ENCODE assay signal across 8 mouse cellular contexts in genomic region chr6:99665457-99666317, GRCm38 (mm10). TPM values are rescaled to one million over a fixed set of nuclear protein-coding genes. Genes with fewer than 3 reads are reported as not detected.
A peak's percentile ranks its signal among the peaks of the same experiment; 100 is the strongest.
DNase-seq lines count a peak whose midpoint lies in the region; ATAC-seq and TF ChIP-seq lines count a peak whose summit lies in the region.

No protein-coding gene starts in this region.

- TF ChIP-seq CTCF in spleen, adult 2 months (IDR thresholded peaks at IDR 0.05; ENCODE audit: extremely low read depth, insufficient read depth, insufficient read length, insufficient replicate concordance): no peak

- no peaks in the 10 kb centered on the region for H3K36me3 ChIP-seq in spleen, adult 2 months (ENCODE audit: control insufficient read depth, insufficient read depth, low read length)
- H3K36me3 ChIP-seq in embryonic facial prominence, embryonic 10.5 days (replicated peaks): no peaks in the 10 kb centered on the region
- no peaks in the 10 kb centered on the region for H3K36me3 ChIP-seq in hindbrain, embryonic 16.5 days (ENCODE audit: control insufficient read depth, insufficient read depth, low read length)
- H3K36me3 ChIP-seq in midbrain, embryonic 11.5 days (ENCODE audit: control insufficient read depth, insufficient read depth, low read length): no peaks in the 10 kb centered on the region

- peak in 1 of 2 experiments; percentile 8 for DNase-seq in spleen, adult 2 months (ENCODE audit: low read depth in 1 of 2, low spot score in 2 of 2)
- DNase-seq in spleen, postnatal 10 days (ENCODE audit: low spot score in 2 of 2): no peak
- no peak for DNase-seq in embryonic facial prominence, embryonic 10.5 days (ENCODE audit: low spot score)
- no peak for DNase-seq in midbrain, embryonic 11.5 days (ENCODE audit: low spot score, missing footprints)
- DNase-seq in gastrocnemius, adult 8-10 months (ENCODE audit: low spot score in 2 of 2): no peak
- no peak for DNase-seq in ovary, postnatal 14 days (ENCODE audit: low spot score)
- no peak for DNase-seq in cerebellum, postnatal 25 days

- peak overlapping the region; percentile 91 for H3K4me2 ChIP-seq in hindbrain, embryonic 16.5 days (ENCODE audit: low read length)
- peak overlapping the region; percentile 96 for H3K4me2 ChIP-seq in midbrain, embryonic 11.5 days

- no peak for ATAC-seq in hindbrain, embryonic 16.5 days
- no peak for ATAC-seq in midbrain, embryonic 11.5 days (ENCODE audit: low FRiP score)

- 5% methylated on average over 16 of the region's 16 CpGs for WGBS in spleen, adult 2 months
- WGBS in embryonic facial prominence, embryonic 10.5 days: 34% methylated on average over 16 of the region's 16 CpGs
- 30% methylated on average over 16 of the region's 16 CpGs for WGBS in hindbrain, embryonic 16.5 days
- 34% methylated on average over 16 of the region's 16 CpGs for WGBS in midbrain, embryonic 11.5 days

- H3K9ac ChIP-seq in hindbrain, embryonic 16.5 days (ENCODE audit: low read depth, low read length): peak overlapping the region; percentile 80
- peak overlapping the region; percentile 91 for H3K9ac ChIP-seq in midbrain, embryonic 11.5 days (ENCODE audit: low read length)

- TF ChIP-seq POLR2A in spleen, adult 2 months (IDR thresholded peaks at IDR 0.05; ENCODE audit: low read depth, low read length): no peak

- no peaks in the 10 kb centered on the region for H3K9me3 ChIP-seq in embryonic facial prominence, embryonic 10.5 days
- no peaks in the 10 kb centered on the region for H3K9me3 ChIP-seq in hindbrain, embryonic 16.5 days (ENCODE audit: control insufficient read depth, low read length)
- H3K9me3 ChIP-seq in midbrain, embryonic 11.5 days (ENCODE audit: control insufficient read depth, low read length): no peaks in the 10 kb centered on the region

- H3K27ac ChIP-seq in spleen, adult 2 months (ENCODE audit: insufficient read depth, low read length): peak overlapping the region; percentile 63
- peak overlapping the region; percentile 94 for H3K27ac ChIP-seq in embryonic facial prominence, embryonic 10.5 days (replicated peaks)
- peak overlapping the region; percentile 76; the same call in 1 of the 2 replicates for H3K27ac ChIP-seq in hindbrain, embryonic 16.5 days (ENCODE audit: low read depth, low read length)
- no peak overlapping the region for H3K27ac ChIP-seq in midbrain, embryonic 11.5 days (ENCODE audit: low read depth, low read length)

- peak overlapping the region; percentile 90 for H3K4me3 ChIP-seq in spleen, adult 2 months (ENCODE audit: extremely low read depth, insufficient read depth, insufficient read length)
- H3K4me3 ChIP-seq in embryonic facial prominence, embryonic 10.5 days: peak overlapping the region; percentile 91
- peak overlapping the region; percentile 70 for H3K4me3 ChIP-seq in hindbrain, embryonic 16.5 days (ENCODE audit: low read length)
- H3K4me3 ChIP-seq in midbrain, embryonic 11.5 days (ENCODE audit: low read depth, low read length): peak overlapping the region; percentile 85

- no peaks in the 10 kb centered on the region for H3K27me3 ChIP-seq in spleen, adult 2 months (ENCODE audit: control insufficient read depth, insufficient read depth, low read length)
- peaks cover 37% of the 10 kb centered on the region for H3K27me3 ChIP-seq in embryonic facial prominence, embryonic 10.5 days (replicated peaks; ENCODE audit: low read depth, poor library complexity, severe bottlenecking)
- no peaks in the 10 kb centered on the region for H3K27me3 ChIP-seq in hindbrain, embryonic 16.5 days (replicated peaks; ENCODE audit: control insufficient read depth, insufficient read depth, low read length)
- peaks cover 11% of the 10 kb centered on the region for H3K27me3 ChIP-seq in midbrain, embryonic 11.5 days (ENCODE audit: control insufficient read depth, insufficient read depth, low read length)

- peaks cover 7% of the 10 kb centered on the region for H3K4me1 ChIP-seq in spleen, adult 2 months (ENCODE audit: control insufficient read depth, insufficient read depth, insufficient read length)
- peaks cover 63% of the 10 kb centered on the region for H3K4me1 ChIP-seq in embryonic facial prominence, embryonic 10.5 days
- H3K4me1 ChIP-seq in hindbrain, embryonic 16.5 days (ENCODE audit: control insufficient read depth, insufficient read depth, low read depth, low read length): peaks cover 27% of the 10 kb centered on the region
- peaks cover 19% of the 10 kb centered on the region for H3K4me1 ChIP-seq in midbrain, embryonic 11.5 days (ENCODE audit: control insufficient read depth, insufficient read depth, low read length)

RNA-seq across cellular contexts. Expression of gene Eif4e3, which starts 0.9 kb away (rescaled TPM):
- polyA plus RNA-seq in spleen, adult 2 months (2012; rRNA removed): 3.9 and 4.6 TPM in 2 replicates
- polyA plus RNA-seq in embryonic facial prominence, embryonic 10.5 days (2016; fragmentation: Nextera tagmentation; extraction: Ambion mirVana): 14.2 and 16.5 TPM in 2 replicates
- polyA plus RNA-seq in hindbrain, embryonic 16.5 days (2015; fragmentation: Nextera tagmentation; extraction: Ambion mirVana): 5.7 and 6.4 TPM in 2 replicates
- polyA plus RNA-seq in midbrain, embryonic 11.5 days (2014; fragmentation: Nextera tagmentation; extraction: Ambion mirVana): 16.2 and 17.5 TPM in 2 replicates
- 10 to 100 TPM; 30.8 to 37.5 (median 31.9) TPM for total RNA-seq in gastrocnemius, adult 8-10 months (2022)

RNA-seq across cellular contexts. Expression of gene Gm20696, which starts 0.9 kb away (rescaled TPM):
- 0.93 and 1.7 TPM in 2 replicates for polyA plus RNA-seq in spleen, adult 2 months (2012; rRNA removed)
- 3.1 and 4.5 TPM in 2 replicates for polyA plus RNA-seq in embryonic facial prominence, embryonic 10.5 days (2016; fragmentation: Nextera tagmentation; extraction: Ambion mirVana)
- polyA plus RNA-seq in hindbrain, embryonic 16.5 days (2015; fragmentation: Nextera tagmentation; extraction: Ambion mirVana): 1.8 and 1.9 TPM in 2 replicates
- 2.5 and 3.4 TPM in 2 replicates for polyA plus RNA-seq in midbrain, embryonic 11.5 days (2014; fragmentation: Nextera tagmentation; extraction: Ambion mirVana)
- 1 to 10 TPM in 1 of 4 experiments, under 1 TPM in 3; 0.72 to 1.3 (median 0.81) TPM for total RNA-seq in gastrocnemius, adult 8-10 months (2022)

RNA-seq across cellular contexts. Expression of gene Gpr27, which starts 26.8 kb away (rescaled TPM):
- polyA plus RNA-seq in spleen, adult 2 months (2012; rRNA removed): 0.25 and 0.39 TPM in 2 replicates
- 1.5 and 2.1 TPM in 2 replicates for polyA plus RNA-seq in embryonic facial prominence, embryonic 10.5 days (2016; fragmentation: Nextera tagmentation; extraction: Ambion mirVana)
- 13.8 and 15.4 TPM in 2 replicates for polyA plus RNA-seq in hindbrain, embryonic 16.5 days (2015; fragmentation: Nextera tagmentation; extraction: Ambion mirVana)
- polyA plus RNA-seq in midbrain, embryonic 11.5 days (2014; fragmentation: Nextera tagmentation; extraction: Ambion mirVana): 3.0 and 3.8 TPM in 2 replicates
- total RNA-seq in gastrocnemius, adult 8-10 months (2022): under 1 TPM; 0.34 to 0.87 (median 0.66) TPM
